Mouse (Mus musculus) inflammation-experienced regulatory T-cells (primary cell): Measurements from ENCODE around the gene H2afb1. TPM values are rescaled to one million over a fixed set of nuclear protein-coding genes. Genes with fewer than 3 reads are reported as not detected.

Experiments
- polyA plus RNA-seq, 2 experiments: library from polyadenylated mRNA; unstranded; fragments of 100-300 nt; shearing (Covaris generic); gene quantifications; one replicate each; pipeline ENCODE4 v1.2.1; 2017

H2afb1 gene
- under 1 TPM in 1 of 2 experiments, not detected in 1; 0.91 TPM for polyA plus RNA-seq

GRCm38 (mm10) chrX:117014457-117014856, at the start of gene H2afb1:
TSS of gene H2afb1 (plus strand) at chrX:117014757.

